Mouse (Mus musculus) liver, adult 2 months (tissue): ENCODE data around the gene Wnt4.

ENCODE experiments used
- CTCF ChIP-seq: fragments of 200-500 bp; IDR thresholded peaks from 2 replicates; pipeline ENCODE4 v1.5.1; 2011; ENCODE audit warnings: low read depth, low read length, control low read depth
- POLR2A ChIP-seq: fragments of 200-500 bp; IDR thresholded peaks from 2 replicates; pipeline ENCODE4 v1.6.1; 2011; ENCODE audit warnings: low read length, control low read depth; ENCODE audit not compliant: insufficient read depth; ENCODE audit errors: extremely low read depth

DNA sequence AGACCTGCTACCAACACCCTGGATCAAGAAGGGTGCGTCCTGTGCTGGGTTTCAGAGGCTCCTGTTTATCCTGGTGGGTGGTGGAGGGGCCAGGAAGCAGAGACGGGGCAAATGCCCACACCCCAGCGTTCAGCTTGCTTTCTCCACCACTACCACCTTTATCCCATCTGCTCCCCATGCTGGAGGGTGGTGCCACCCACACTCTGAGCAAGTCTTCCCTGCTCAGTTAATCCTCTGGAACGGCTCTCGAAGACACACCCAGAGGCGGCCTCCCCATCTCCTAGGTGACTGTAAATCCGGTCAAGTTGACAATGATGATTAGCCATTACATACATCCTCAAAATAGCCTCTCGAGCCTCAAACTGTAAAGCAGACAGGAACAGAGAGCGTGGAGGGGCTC is 41.9 kb upstream of the Wnt4 start:
- TF ChIP-seq CTCF (no peak), POLR2A (no peak)
